Mouse (Mus musculus) cerebellum, adult 2 months (tissue): ENCODE measurements around the gene Cntrl.

Experiments used
- CTCF ChIP-seq: fragments of 200-500 bp; IDR thresholded peaks from 2 replicates; pipeline ENCODE4 v1.5.1; 2011; ENCODE audit warnings: low read depth, mild to moderate bottlenecking, control low read depth, low read length, moderate library complexity, borderline replicate concordance; ENCODE audit not compliant: insufficient read depth
- POLR2A ChIP-seq: fragments of 200-500 bp; IDR thresholded peaks from 2 replicates; pipeline ENCODE4 v1.6.1; 2011; ENCODE audit warnings: low read length, control low read depth, borderline replicate concordance; ENCODE audit not compliant: insufficient read depth

DNA sequence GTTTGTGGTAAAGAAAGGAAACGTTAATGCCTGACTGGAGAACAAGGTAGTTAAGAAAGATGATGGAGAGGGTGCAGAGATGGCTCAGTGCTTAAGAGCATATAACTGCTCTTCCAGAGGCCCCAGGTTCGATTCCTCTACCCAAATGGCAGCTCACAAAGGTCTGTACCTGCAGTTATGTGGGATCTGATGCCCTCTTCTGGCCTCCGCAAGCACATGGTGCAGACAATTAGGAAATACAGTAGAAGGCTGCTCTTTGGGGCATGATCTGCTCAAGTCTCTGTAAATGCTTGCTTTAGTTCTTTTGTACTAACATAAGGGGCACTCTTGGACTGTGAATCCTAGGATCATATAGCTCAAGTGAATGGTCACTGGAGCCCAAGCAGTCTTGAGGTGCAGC lies 580 bp upstream of the Cntrl start:
- peak; percentile 62; the same call in 1 of the 2 replicates for TF ChIP-seq CTCF
- TF ChIP-seq POLR2A = no peak
